Mouse (Mus musculus) forebrain, embryonic 12.5 days (tissue): Measurements from ENCODE around the gene Taar8b. TPM values are rescaled to one million over a fixed set of nuclear protein-coding genes. Genes with fewer than 3 reads are reported as not detected.
"Not testable (repeated sequence)": the region's sequence is repeated elsewhere in the genome, so short reads cannot be mapped to it uniquely, and the experiment has no call there.

ENCODE experiments used
- ATAC-seq: fragments of 200-750 bp; cut with Nextera tagmentation; 2 replicates; pipeline ENCODE4 v1.8.0; 2017; ENCODE audit warnings: moderate TSS enrichment; ENCODE audit not compliant: low FRiP score
- H3K27ac ChIP-seq: fragments of 300-500 bp; sonication (generic); 2 replicates; pipeline ENCODE4 v1.5.1; 2016; ENCODE audit warnings: mild to moderate bottlenecking
- H3K27me3 ChIP-seq: fragments of 300-500 bp; sonication (generic); 2 replicates; pipeline ENCODE4 v1.6.1; 2016; ENCODE audit warnings: mild to moderate bottlenecking
- H3K36me3 ChIP-seq: fragments of 300-500 bp; sonication (generic); replicated peaks from 2 replicates; pipeline ENCODE4 v1.6.1; 2016; ENCODE audit warnings: mild to moderate bottlenecking
- H3K4me1 ChIP-seq: fragments of 300-500 bp; sonication (generic); 2 replicates; pipeline ENCODE4 v1.6.1; 2016
- H3K4me2 ChIP-seq: fragments of 300-500 bp; sonication (generic); 2 replicates; pipeline ENCODE4 v1.6.1; 2016; ENCODE audit warnings: mild to moderate bottlenecking, moderate library complexity
- H3K4me3 ChIP-seq: fragments of 300-500 bp; sonication (generic); replicated peaks from 2 replicates; pipeline ENCODE4 v1.5.1; 2016; ENCODE audit warnings: mild to moderate bottlenecking
- H3K9ac ChIP-seq: fragments of 300-500 bp; sonication (generic); 2 replicates; pipeline ENCODE4 v1.6.1; 2016; ENCODE audit warnings: mild to moderate bottlenecking
- H3K9me3 ChIP-seq: fragments of 300-500 bp; sonication (generic); 2 replicates; pipeline ENCODE4 v1.6.1; 2016
- WGBS: fragments of 180-500 bp; shearing (Covaris S2); methylation state at CpG from one replicate; pipeline ENCODE4 v1.1.7; 2016; 5-methylcytosine and 5-hydroxymethylcytosine counted together
- polyA plus RNA-seq: library from polyadenylated mRNA; unstranded; fragments of >200 nt; fragmentation: Nextera tagmentation; extraction: Ambion mirVana; gene quantifications from 2 replicates; pipeline ENCODE4 v1.2.1, GENCODE M21; 2016

The Taar8b gene
- not detected in 2 replicates for polyA plus RNA-seq

GRCm38 (mm10) chr10:24092194-24092593, at the start of gene Taar8b:
Gene Taar8b, minus strand, starts transcription at chr10:24092294.
- Histone ChIP-seq H3K36me3 (no peaks in the 10 kb centered on the region), H3K27me3 (no peaks in the 10 kb centered on the region), H3K27ac (no peak within 1 kb of the TSS), H3K4me3 (no peak within 1 kb of the TSS), H3K4me2 (no peak within 1 kb of the TSS), H3K9me3 (no peaks in the 10 kb centered on the region), H3K4me1 (no peaks in the 10 kb centered on the region), H3K9ac (no peak within 1 kb of the TSS)
- 76% methylated on average over 2 of the region's 2 CpGs for WGBS
- no peak for ATAC-seq

- H3K4me3 ChIP-seq = no peak overlapping the region
- no peak overlapping the region for H3K27ac ChIP-seq
- no peaks in the 10 kb centered on the region for H3K36me3 ChIP-seq
- H3K4me1 ChIP-seq = no peaks in the 10 kb centered on the region; the same call in 1 of the 2 replicates
- no peaks in the 10 kb centered on the region for H3K9me3 ChIP-seq
- no peak for ATAC-seq
- no peak overlapping the region for H3K9ac ChIP-seq
- no peak overlapping the region for H3K4me2 ChIP-seq
- 78% methylated on average over 2 of the region's 2 CpGs for WGBS
- H3K27me3 ChIP-seq = no peaks in the 10 kb centered on the region
Measured at GRCm38 (mm10) chr10:24138623-24139261, 46.6 kb upstream of the Taar8b start.

- Histone ChIP-seq H3K27ac (no peak overlapping the region), H3K36me3 (no peaks in the 10 kb centered on the region), H3K4me2 (no peak overlapping the region), H3K27me3 (no peaks in the 10 kb centered on the region), H3K4me1 (peaks cover 9% of the 10 kb centered on the region), H3K9me3 (no peaks in the 10 kb centered on the region), H3K4me3 (no peak overlapping the region), H3K9ac (no peak overlapping the region)
- WGBS = 62% methylated on average over 7 of the region's 7 CpGs
- no peak for ATAC-seq
Measured at GRCm38 (mm10) chr10:24134071-24134645, 42.1 kb upstream of the Taar8b start.

GRCm38 (mm10) chr10:24133132-24133531, 41.0 kb upstream of the Taar8b start:
- Histone ChIP-seq H3K27me3 (no peaks in the 10 kb centered on the region), H3K4me2 (no peak overlapping the region), H3K4me3 (no peak overlapping the region), H3K27ac (no peak overlapping the region), H3K4me1 (peaks cover 9% of the 10 kb centered on the region), H3K9ac (no peak overlapping the region), H3K36me3 (no peaks in the 10 kb centered on the region), H3K9me3 (no peaks in the 10 kb centered on the region)
- 48% methylated on average over 2 of the region's 2 CpGs for WGBS
- no peak for ATAC-seq

GRCm38 (mm10) chr10:24132273-24132672, 40.2 kb upstream of the Taar8b start:
- no peaks in the 10 kb centered on the region for H3K36me3 ChIP-seq
- H3K4me3 ChIP-seq = no peak overlapping the region
- no peaks in the 10 kb centered on the region for H3K27me3 ChIP-seq
- peaks cover 9% of the 10 kb centered on the region for H3K4me1 ChIP-seq
- 0 out of 2 replicates have a peak overlapping the region, but pooled peaks have one; percentile 8 for H3K4me2 ChIP-seq
- ATAC-seq = no peak
- 4% methylated on average over 5 of the region's 5 CpGs for WGBS
- no peak overlapping the region for H3K27ac ChIP-seq
- H3K9ac ChIP-seq = no peak overlapping the region
- H3K9me3 ChIP-seq = no peaks in the 10 kb centered on the region

GRCm38 (mm10) chr10:24131451-24132262, 39.6 kb upstream of the Taar8b start:
- Histone ChIP-seq H3K27ac (no peak overlapping the region), H3K36me3 (no peaks in the 10 kb centered on the region), H3K27me3 (no peaks in the 10 kb centered on the region), H3K4me3 (no peak overlapping the region), H3K9me3 (no peaks in the 10 kb centered on the region), H3K4me1 (peaks cover 9% of the 10 kb centered on the region), H3K4me2 (peak overlapping the region; percentile 37), H3K9ac (no peak overlapping the region)
- ATAC-seq = peak; percentile 86
- WGBS = 23% methylated on average over 9 of the region's 9 CpGs

- no peaks in the 10 kb centered on the region for H3K27me3 ChIP-seq
- WGBS = 55% methylated on average over 6 of the region's 6 CpGs
- no peaks in the 10 kb centered on the region for H3K9me3 ChIP-seq
- H3K4me1 ChIP-seq = no peaks in the 10 kb centered on the region; the same call in 1 of the 2 replicates
- no peak overlapping the region for H3K27ac ChIP-seq
- no peak for ATAC-seq
- no peak overlapping the region for H3K4me3 ChIP-seq
- H3K4me2 ChIP-seq = no peak overlapping the region
- H3K36me3 ChIP-seq = no peaks in the 10 kb centered on the region
- no peak overlapping the region for H3K9ac ChIP-seq
Measured at GRCm38 (mm10) chr10:24111116-24111778, 19.2 kb upstream of the Taar8b start.

GRCm38 (mm10) chr10:24109434-24109833, 17.3 kb upstream of the Taar8b start, which contains the start of gene Taar9:
Gene Taar9, minus strand, starts transcription at chr10:24109534.
- not testable (repeated sequence) for H3K4me2 ChIP-seq, H3K36me3 ChIP-seq, H3K9ac ChIP-seq, ATAC-seq, H3K27me3 ChIP-seq, H3K27ac ChIP-seq, H3K4me3 ChIP-seq, H3K4me1 ChIP-seq, H3K9me3 ChIP-seq
- WGBS = 84% methylated on average over 8 of the region's 8 CpGs

GRCm38 (mm10) chr10:24108236-24108635, 16.1 kb upstream of the Taar8b start:
- no peaks in the 10 kb centered on the region; the same call in 1 of the 2 replicates for H3K4me1 ChIP-seq
- H3K27ac ChIP-seq = no peak overlapping the region
- WGBS = 45% methylated on average over 3 of the region's 3 CpGs
- H3K4me3 ChIP-seq = no peak overlapping the region
- no peak overlapping the region for H3K4me2 ChIP-seq
- H3K36me3 ChIP-seq = no peaks in the 10 kb centered on the region
- H3K9me3 ChIP-seq = no peaks in the 10 kb centered on the region
- H3K9ac ChIP-seq = no peak overlapping the region
- no peak for ATAC-seq
- H3K27me3 ChIP-seq = no peaks in the 10 kb centered on the region

- H3K27me3 ChIP-seq = no peaks in the 10 kb centered on the region
- H3K36me3 ChIP-seq = no peaks in the 10 kb centered on the region
- H3K4me2 ChIP-seq = no peak overlapping the region
- no peak for ATAC-seq
- no peaks in the 10 kb centered on the region for H3K9me3 ChIP-seq
- 56% methylated on average over 5 of the region's 5 CpGs for WGBS
- no peak overlapping the region for H3K4me3 ChIP-seq
- no peak overlapping the region for H3K27ac ChIP-seq
- H3K4me1 ChIP-seq = no peaks in the 10 kb centered on the region; the same call in 1 of the 2 replicates
- H3K9ac ChIP-seq = no peak overlapping the region
Measured at GRCm38 (mm10) chr10:24107747-24108146, 15.7 kb upstream of the Taar8b start.

GRCm38 (mm10) chr10:24103299-24103698, 11.2 kb upstream of the Taar8b start:
- H3K36me3 ChIP-seq, H3K9me3 ChIP-seq, H3K9ac ChIP-seq, H3K4me2 ChIP-seq, H3K27me3 ChIP-seq, H3K4me1 ChIP-seq, H3K4me3 ChIP-seq, ATAC-seq, H3K27ac ChIP-seq: not testable (repeated sequence)
- WGBS = 73% methylated on average over 1 of the region's 1 CpGs

GRCm38 (mm10) chr10:24101812-24102211, 9.7 kb upstream of the Taar8b start, which contains the start of gene Taar8c:
Gene Taar8c, minus strand, starts transcription at chr10:24101912.
- H3K36me3 ChIP-seq, H3K27ac ChIP-seq, H3K4me3 ChIP-seq, ATAC-seq, H3K27me3 ChIP-seq, H3K4me1 ChIP-seq, H3K9ac ChIP-seq, H3K9me3 ChIP-seq, H3K4me2 ChIP-seq: not testable (repeated sequence)
- WGBS = 86% methylated on average over 1 of the region's 3 CpGs
